ENCODE assay signal across 23 mouse cellular contexts in the genomic region with DNA sequence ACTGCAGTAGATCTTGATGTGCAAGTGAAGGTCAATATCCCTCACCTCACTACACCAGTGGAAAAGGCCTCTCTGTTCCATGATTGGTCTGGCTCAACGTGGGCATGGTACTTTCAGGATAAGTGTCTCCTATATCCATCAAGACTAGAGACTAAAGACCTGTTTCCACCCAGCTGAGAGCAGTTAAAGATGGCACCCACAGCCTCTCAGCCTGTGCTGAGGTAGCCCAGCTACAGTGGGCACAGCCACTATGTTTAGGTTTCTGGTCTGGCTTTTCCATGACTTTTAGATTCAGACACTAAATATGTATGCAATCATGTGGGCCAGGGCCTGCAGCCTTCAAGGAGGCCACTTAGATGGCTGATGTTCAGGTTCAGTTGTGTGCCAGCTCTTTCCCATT.
DNase-seq lines count a peak whose midpoint lies in the region; ATAC-seq and TF ChIP-seq lines count a peak whose summit lies in the region.
"Had no signal": no experiment of that assay in that cellular context is flagged by ENCODE, and none has a peak within 500 bp of the region (broad histone marks: within the 10 kb centered on the region; RNA-seq: fewer than 3 reads in every experiment).

No protein-coding gene starts in this region.

- no peak for DNase-seq in layer of hippocampus, adult 2 months (ENCODE audit: low spot score in 2 of 2)
- DNase-seq in layer of hippocampus, adult 11-12 months (ENCODE audit: low spot score) = no peak
- DNase-seq in hindbrain, embryonic 14.5 days (ENCODE audit: low spot score) = no peak
- DNase-seq in midbrain, embryonic 11.5 days (ENCODE audit: low spot score, missing footprints) = peak; percentile 60
- no peak for DNase-seq in midbrain, postnatal 0 days (ENCODE audit: low spot score)
- DNase-seq in lung, postnatal 36 days = no peak
- no peak for DNase-seq in heart, postnatal 14 days
- DNase-seq in left cerebral cortex, adult 8-10 months (ENCODE audit: low spot score in 2 of 2) = no peak
- DNase-seq: cerebellum, adult 2 months; cerebellum, postnatal 36 days; gastrocnemius, adult 2 months; gastrocnemius, postnatal 36 days; kidney, adult 11 months; kidney, postnatal 14 days; left cerebral cortex, postnatal 4 days; liver, postnatal 0 days; lung, postnatal 4 days; thymus, adult 2 months; thymus, postnatal 4 days had no signal

- 90% methylated on average over 1 of the region's 1 CpGs for WGBS in hindbrain, embryonic 14.5 days
- 60% methylated on average over 1 of the region's 1 CpGs for WGBS in midbrain, embryonic 11.5 days
- WGBS in midbrain, postnatal 0 days = 89% methylated on average over 1 of the region's 1 CpGs

- no peak for TF ChIP-seq CTCF in layer of hippocampus, adult 2 months (conservative IDR thresholded peaks at IDR 0.05)
- no peak for TF ChIP-seq CTCF in midbrain, postnatal 0 days (IDR thresholded peaks at IDR 0.05)

- intact Hi-C loops in heart, postnatal 14 days (cut with DNase I) = no loop called here

- no peak overlapping the region for H3K4me3 ChIP-seq in layer of hippocampus, adult 2 months
- H3K4me3 ChIP-seq in hindbrain, embryonic 14.5 days (replicated peaks; ENCODE audit: low read length) = no peak overlapping the region
- no peak overlapping the region for H3K4me3 ChIP-seq in midbrain, embryonic 11.5 days (ENCODE audit: low read depth, low read length)
- no peak overlapping the region for H3K4me3 ChIP-seq in midbrain, postnatal 0 days (ENCODE audit: low read depth, low read length)
- H3K4me3 ChIP-seq: forebrain, embryonic 15.5 days; gastrocnemius, adult 2 months; liver, embryonic 12.5 days; megakaryocyte, embryonic 14.5 days had no signal

- H3K36me3 ChIP-seq in hindbrain, embryonic 14.5 days (replicated peaks; ENCODE audit: control insufficient read depth, insufficient read depth) = no peaks in the 10 kb centered on the region
- no peaks in the 10 kb centered on the region for H3K36me3 ChIP-seq in midbrain, embryonic 11.5 days (ENCODE audit: control insufficient read depth, insufficient read depth, low read length)
- H3K36me3 ChIP-seq in midbrain, postnatal 0 days (ENCODE audit: insufficient read depth, low read length) = no peaks in the 10 kb centered on the region
- H3K36me3 ChIP-seq: forebrain, embryonic 15.5 days; liver, embryonic 12.5 days had no signal

- no peaks in the 10 kb centered on the region for H3K9me3 ChIP-seq in hindbrain, embryonic 14.5 days (ENCODE audit: control insufficient read depth, low read length)
- no peaks in the 10 kb centered on the region for H3K9me3 ChIP-seq in midbrain, embryonic 11.5 days (ENCODE audit: control insufficient read depth, low read length)
- no peaks in the 10 kb centered on the region for H3K9me3 ChIP-seq in midbrain, postnatal 0 days (ENCODE audit: low read length)
- H3K9me3 ChIP-seq: forebrain, embryonic 15.5 days; liver, embryonic 12.5 days; megakaryocyte, embryonic 14.5 days had no signal

- no peak overlapping the region for H3K4me2 ChIP-seq in hindbrain, embryonic 14.5 days (replicated peaks)
- H3K4me2 ChIP-seq in midbrain, embryonic 11.5 days = no peak overlapping the region
- no peak overlapping the region for H3K4me2 ChIP-seq in midbrain, postnatal 0 days (ENCODE audit: low read depth, low read length, poor library complexity, severe bottlenecking)
- H3K4me2 ChIP-seq: forebrain, embryonic 15.5 days; liver, embryonic 12.5 days had no signal

- peak overlapping the region; percentile 46; the same call in 1 of the 2 replicates for H3K27ac ChIP-seq in layer of hippocampus, adult 2 months
- peak overlapping the region; percentile 66; the same call in 1 of the 2 replicates for H3K27ac ChIP-seq in hindbrain, embryonic 14.5 days
- H3K27ac ChIP-seq in midbrain, embryonic 11.5 days (ENCODE audit: low read depth, low read length) = peak overlapping the region; percentile 17; the same call in 1 of the 2 replicates
- peak overlapping the region; percentile 63 for H3K27ac ChIP-seq in midbrain, postnatal 0 days (ENCODE audit: low read depth, low read length)
- H3K27ac ChIP-seq: forebrain, embryonic 15.5 days; gastrocnemius, adult 2 months; liver, embryonic 12.5 days had no signal

- no peaks in the 10 kb centered on the region for H3K27me3 ChIP-seq in hindbrain, embryonic 14.5 days (ENCODE audit: control insufficient read depth, insufficient read depth, low read length)
- H3K27me3 ChIP-seq in midbrain, embryonic 11.5 days (ENCODE audit: control insufficient read depth, insufficient read depth, low read length) = no peaks in the 10 kb centered on the region
- H3K27me3 ChIP-seq in midbrain, postnatal 0 days (ENCODE audit: insufficient read depth, low read length) = no peaks in the 10 kb centered on the region
- H3K27me3 ChIP-seq: forebrain, embryonic 15.5 days; liver, embryonic 12.5 days; megakaryocyte, embryonic 14.5 days had no signal

- H3K9ac ChIP-seq in hindbrain, embryonic 14.5 days = no peak overlapping the region
- H3K9ac ChIP-seq in midbrain, embryonic 11.5 days (ENCODE audit: low read length) = no peak overlapping the region
- H3K9ac ChIP-seq in midbrain, postnatal 0 days (replicated peaks; ENCODE audit: low read length, poor library complexity, severe bottlenecking) = no peak overlapping the region
- H3K9ac ChIP-seq: forebrain, embryonic 15.5 days; liver, embryonic 12.5 days; liver, postnatal 0 days had no signal

- no peaks in the 10 kb centered on the region for H3K4me1 ChIP-seq in hindbrain, embryonic 14.5 days (replicated peaks; ENCODE audit: control insufficient read depth, insufficient read depth, low read length)
- H3K4me1 ChIP-seq in midbrain, embryonic 11.5 days (ENCODE audit: control insufficient read depth, insufficient read depth, low read length) = peaks cover 5% of the 10 kb centered on the region; the same call in 1 of the 2 replicates
- no peaks in the 10 kb centered on the region for H3K4me1 ChIP-seq in midbrain, postnatal 0 days (ENCODE audit: insufficient read depth, low read length)
- H3K4me1 ChIP-seq: forebrain, embryonic 15.5 days; liver, embryonic 12.5 days had no signal

- ATAC-seq in hindbrain, embryonic 14.5 days (ENCODE audit: low FRiP score) = no peak
- no peak for ATAC-seq in midbrain, embryonic 11.5 days (ENCODE audit: low FRiP score)
- ATAC-seq in midbrain, postnatal 0 days (ENCODE audit: low FRiP score) = no peak
- ATAC-seq: CD4-positive, CD25-positive, alpha-beta regulatory T cell, adult 4 months; liver, embryonic 12.5 days; liver, postnatal 0 days had no signal
